Comparison of ENCODE assay signal across 7 mouse cellular contexts in genomic region chr17:47139730-47140231, GRCm38 (mm10).
DNase-seq lines count a peak whose midpoint lies in the region; ATAC-seq and TF ChIP-seq lines count a peak whose summit lies in the region.

No protein-coding gene starts in this region.

- peak overlapping the region; percentile 73 for H3K4me3 ChIP-seq in embryonic facial prominence, embryonic 12.5 days
- H3K4me3 ChIP-seq in limb, embryonic 14.5 days (replicated peaks; ENCODE audit: low read length), result peak overlapping the region; percentile 63
- H3K4me3 ChIP-seq in midbrain, embryonic 16.5 days (ENCODE audit: low read depth, low read length), result peak overlapping the region; percentile 51

- H3K27ac ChIP-seq in embryonic facial prominence, embryonic 12.5 days, result peak overlapping the region; percentile 99
- H3K27ac ChIP-seq in limb, embryonic 14.5 days (replicated peaks; ENCODE audit: low read depth, low read length), result peak overlapping the region; percentile 95
- H3K27ac ChIP-seq in midbrain, embryonic 16.5 days (ENCODE audit: low read length), result peak overlapping the region; percentile 97

- peak; percentile 83; the same call in 1 of the 2 replicates for TF ChIP-seq POLR2A in limb, embryonic 14.5 days (IDR thresholded peaks at IDR 0.05; ENCODE audit: borderline replicate concordance, extremely low read depth, insufficient read depth, insufficient read length)

- peak; percentile 92 for ATAC-seq in embryonic facial prominence, embryonic 12.5 days (ENCODE audit: insufficient number of reproducible peaks, insufficient read depth, low FRiP score, low TSS enrichment)
- ATAC-seq in limb, embryonic 14.5 days (ENCODE audit: low FRiP score, low read depth), result peak; percentile 91
- peak; percentile 93 for ATAC-seq in midbrain, embryonic 16.5 days

- DNase-seq in adrenal gland, postnatal 10 days, result peak; percentile 95
- peak; percentile 91 to 92 for DNase-seq in heart, adult 9 months (ENCODE audit: low spot score in 2 of 2)
- peak; percentile 87 for DNase-seq in kidney, adult 9 months
- peak; percentile 97 for DNase-seq in limb, embryonic 14.5 days (ENCODE audit: low spot score)
- DNase-seq in spleen, postnatal 10 days (ENCODE audit: low spot score in 2 of 2), result peak; percentile 22 to 70

- H3K4me2 ChIP-seq in embryonic facial prominence, embryonic 12.5 days (replicated peaks), result peak overlapping the region; percentile 77
- peak overlapping the region; percentile 86 for H3K4me2 ChIP-seq in limb, embryonic 14.5 days (replicated peaks; ENCODE audit: low read depth, low read length, severe bottlenecking)
- H3K4me2 ChIP-seq in midbrain, embryonic 16.5 days (ENCODE audit: low read length), result peak overlapping the region; percentile 82

- WGBS in embryonic facial prominence, embryonic 12.5 days, result under 1% methylated on average over 13 of the region's 34 CpGs
- WGBS in limb, embryonic 14.5 days, result under 1% methylated on average over 22 of the region's 34 CpGs
- 1% methylated on average over 14 of the region's 34 CpGs for WGBS in midbrain, embryonic 16.5 days

- H3K9ac ChIP-seq in embryonic facial prominence, embryonic 12.5 days, result peak overlapping the region; percentile 81
- H3K9ac ChIP-seq in limb, embryonic 14.5 days (ENCODE audit: low read depth, low read length, severe bottlenecking), result peak overlapping the region; percentile 77
- H3K9ac ChIP-seq in midbrain, embryonic 16.5 days (ENCODE audit: low read depth, low read length), result peak overlapping the region; percentile 76

- H3K36me3 ChIP-seq in embryonic facial prominence, embryonic 12.5 days, result no peaks in the 10 kb centered on the region
- no peaks in the 10 kb centered on the region for H3K36me3 ChIP-seq in limb, embryonic 14.5 days (ENCODE audit: control insufficient read depth, insufficient read depth, low read length)
- H3K36me3 ChIP-seq in midbrain, embryonic 16.5 days (ENCODE audit: control insufficient read depth, insufficient read depth, low read length), result no peaks in the 10 kb centered on the region

- H3K4me1 ChIP-seq in embryonic facial prominence, embryonic 12.5 days, result peaks cover 23% of the 10 kb centered on the region
- peaks cover 27% of the 10 kb centered on the region for H3K4me1 ChIP-seq in limb, embryonic 14.5 days (ENCODE audit: control insufficient read depth, insufficient read depth, low read length)
- H3K4me1 ChIP-seq in midbrain, embryonic 16.5 days (ENCODE audit: control insufficient read depth, insufficient read depth, low read length), result peaks cover 30% of the 10 kb centered on the region

- H3K9me3 ChIP-seq in embryonic facial prominence, embryonic 12.5 days, result no peaks in the 10 kb centered on the region
- no peaks in the 10 kb centered on the region for H3K9me3 ChIP-seq in limb, embryonic 14.5 days (ENCODE audit: control insufficient read depth, low read length)
- H3K9me3 ChIP-seq in midbrain, embryonic 16.5 days (replicated peaks; ENCODE audit: control insufficient read depth, low read length, poor library complexity, severe bottlenecking), result no peaks in the 10 kb centered on the region

- no peaks in the 10 kb centered on the region for H3K27me3 ChIP-seq in embryonic facial prominence, embryonic 12.5 days
- no peaks in the 10 kb centered on the region for H3K27me3 ChIP-seq in limb, embryonic 14.5 days (ENCODE audit: control insufficient read depth, insufficient read depth, low read length)
- H3K27me3 ChIP-seq in midbrain, embryonic 16.5 days (ENCODE audit: control insufficient read depth, insufficient read depth, low read depth, low read length), result no peaks in the 10 kb centered on the region

Comparison
In these comparisons a context has a peak if more than half of its experiments do, and no peak if none do; other contexts are left out.
1. Peak in every context shown above with its lines: DNase-seq, ATAC-seq, H3K4me3 ChIP-seq and H3K27ac ChIP-seq.
2. DNase-seq: peak in every context shown above with its lines; median percentile 97 in limb, embryonic 14.5 days; 95 in adrenal gland, postnatal 10 days; 92 in heart, adult 9 months; 87 in kidney, adult 9 months; 46 in spleen, postnatal 10 days.